Mouse (Mus musculus): ENCODE data around the gene Ttc21a. TPM values are rescaled to one million over a fixed set of nuclear protein-coding genes. Genes with fewer than 3 reads are reported as not detected.

Gene Ttc21a
- polyA plus RNA-seq, 1 experiment: 5.0 TPM

GRCm38 (mm10) chr9:119925729-119926128, 11.7 kb upstream of the Ttc21a start:
- Histone ChIP-seq H3K4me3 (replicated peaks; ENCODE audit: control insufficient read depth, low read depth, low read length) (no peak overlapping the region), H3K4me1 (ENCODE audit: control insufficient read depth, insufficient read depth, low read length) (peaks cover 1% of the 10 kb centered on the region; the same call in 1 of the 2 replicates), H3K27ac (ENCODE audit: control insufficient read depth, insufficient read depth, low read depth, low read length, poor library complexity) (no peak overlapping the region)
- WGBS: 53% methylated on average over 8 of the region's 8 CpGs
- no peak for TF ChIP-seq CTCF (IDR thresholded peaks at IDR 0.05; ENCODE audit: control insufficient read depth, insufficient read depth, low read length)
- no peak for TF ChIP-seq POLR2A (IDR thresholded peaks at IDR 0.05; ENCODE audit: borderline replicate concordance, control insufficient read depth, low read depth, low read length)

- no peak overlapping the region for H3K27ac ChIP-seq (ENCODE audit: control insufficient read depth, insufficient read depth, low read depth, low read length, poor library complexity)
Measured at GRCm38 (mm10) chr9:119926497-119926896, 10.9 kb upstream of the Ttc21a start.

GRCm38 (mm10) chr9:119932358-119932757, 5.0 kb upstream of the Ttc21a start:
- WGBS: 85% methylated on average over 12 of the region's 12 CpGs
- no peak overlapping the region for H3K4me3 ChIP-seq (replicated peaks; ENCODE audit: control insufficient read depth, low read depth, low read length)
- no peak overlapping the region for H3K27ac ChIP-seq (ENCODE audit: control insufficient read depth, insufficient read depth, low read depth, low read length, poor library complexity)
- H3K4me1 ChIP-seq (ENCODE audit: control insufficient read depth, insufficient read depth, low read length): no peaks in the 10 kb centered on the region
- TF ChIP-seq CTCF (IDR thresholded peaks at IDR 0.05; ENCODE audit: control insufficient read depth, insufficient read depth, low read length): no peak
- TF ChIP-seq POLR2A (IDR thresholded peaks at IDR 0.05; ENCODE audit: borderline replicate concordance, control insufficient read depth, low read depth, low read length): no peak

More at GRCm38 (mm10) chr9:119926497-119926896, 10.9 kb upstream of the Ttc21a start:
- no peak for TF ChIP-seq CTCF (IDR thresholded peaks at IDR 0.05; ENCODE audit: control insufficient read depth, insufficient read depth, low read length)
- TF ChIP-seq POLR2A (IDR thresholded peaks at IDR 0.05; ENCODE audit: borderline replicate concordance, control insufficient read depth, low read depth, low read length): no peak
- Histone ChIP-seq H3K4me3 (replicated peaks; ENCODE audit: control insufficient read depth, low read depth, low read length) (no peak overlapping the region), H3K4me1 (ENCODE audit: control insufficient read depth, insufficient read depth, low read length) (peaks cover 1% of the 10 kb centered on the region; the same call in 1 of the 2 replicates)
- 73% methylated on average over 5 of the region's 5 CpGs for WGBS

- WGBS: 89% methylated on average over 6 of the region's 6 CpGs
- Histone ChIP-seq H3K4me3 (replicated peaks; ENCODE audit: control insufficient read depth, low read depth, low read length) (no peak overlapping the region), H3K4me1 (ENCODE audit: control insufficient read depth, insufficient read depth, low read length) (peaks cover 4% of the 10 kb centered on the region), H3K27ac (ENCODE audit: control insufficient read depth, insufficient read depth, low read depth, low read length, poor library complexity) (no peak overlapping the region)
- no peak for TF ChIP-seq CTCF (IDR thresholded peaks at IDR 0.05; ENCODE audit: control insufficient read depth, insufficient read depth, low read length)
- no peak for TF ChIP-seq POLR2A (IDR thresholded peaks at IDR 0.05; ENCODE audit: borderline replicate concordance, control insufficient read depth, low read depth, low read length)
Measured at GRCm38 (mm10) chr9:119933675-119934074, 3.7 kb upstream of the Ttc21a start.

DNA sequence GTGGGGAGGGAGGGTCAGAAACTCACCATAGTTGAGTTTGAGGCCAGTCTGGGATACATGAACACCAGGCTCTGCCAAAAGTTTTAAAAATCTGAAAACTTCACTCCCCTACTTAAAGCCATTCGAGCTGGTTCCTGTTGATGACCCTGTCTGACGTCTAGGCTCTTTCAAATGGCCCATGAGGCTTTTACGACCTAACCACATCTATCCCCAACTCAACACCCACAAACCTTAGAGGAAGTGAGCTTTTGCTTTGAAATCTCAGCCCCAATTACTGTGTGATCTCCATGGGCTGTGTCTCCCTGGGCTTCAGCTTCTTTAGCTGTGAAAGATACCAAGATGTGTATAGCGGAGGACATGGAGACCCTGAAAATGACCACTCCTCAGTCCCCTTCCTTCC, 1.1 kb downstream of the Ttc21a start:
- H3K4me1 ChIP-seq (ENCODE audit: control insufficient read depth, insufficient read depth, low read length): peaks cover 4% of the 10 kb centered on the region
- H3K4me3 ChIP-seq (replicated peaks; ENCODE audit: control insufficient read depth, low read depth, low read length): no peak overlapping the region
- no peak for TF ChIP-seq POLR2A (IDR thresholded peaks at IDR 0.05; ENCODE audit: borderline replicate concordance, control insufficient read depth, low read depth, low read length)
- no peak for TF ChIP-seq CTCF (IDR thresholded peaks at IDR 0.05; ENCODE audit: control insufficient read depth, insufficient read depth, low read length)
- WGBS: 22% methylated on average over 4 of the region's 4 CpGs
- no peak overlapping the region for H3K27ac ChIP-seq (ENCODE audit: control insufficient read depth, insufficient read depth, low read depth, low read length, poor library complexity)

DNA sequence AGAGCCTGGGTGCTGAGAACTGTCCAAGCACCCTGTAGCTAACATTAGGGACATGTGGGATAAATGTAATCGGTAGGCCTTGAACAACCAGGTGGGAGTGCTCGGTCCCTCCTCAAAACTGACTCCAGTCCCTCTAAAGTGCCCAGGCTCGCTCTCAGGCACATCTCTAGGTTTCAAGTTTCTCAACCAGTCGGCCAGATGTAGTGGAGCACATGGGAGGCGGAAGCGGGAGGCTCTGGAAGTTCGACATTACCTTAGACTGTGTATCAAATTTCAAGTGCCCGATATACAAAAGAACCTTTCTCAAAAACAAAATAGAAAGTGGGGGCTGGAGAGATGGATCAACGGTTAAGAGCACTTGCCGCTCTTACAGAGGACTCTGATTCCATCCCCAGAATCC, 2.2 kb downstream of the Ttc21a start:
- Histone ChIP-seq H3K4me3 (replicated peaks; ENCODE audit: control insufficient read depth, low read depth, low read length) (no peak overlapping the region), H3K4me1 (ENCODE audit: control insufficient read depth, insufficient read depth, low read length) (peaks cover 4% of the 10 kb centered on the region), H3K27ac (ENCODE audit: control insufficient read depth, insufficient read depth, low read depth, low read length, poor library complexity) (no peak overlapping the region)
- 89% methylated on average over 10 of the region's 10 CpGs for WGBS
- TF ChIP-seq POLR2A (IDR thresholded peaks at IDR 0.05; ENCODE audit: borderline replicate concordance, control insufficient read depth, low read depth, low read length) (no peak), CTCF (IDR thresholded peaks at IDR 0.05; ENCODE audit: control insufficient read depth, insufficient read depth, low read length) (no peak)

DNA sequence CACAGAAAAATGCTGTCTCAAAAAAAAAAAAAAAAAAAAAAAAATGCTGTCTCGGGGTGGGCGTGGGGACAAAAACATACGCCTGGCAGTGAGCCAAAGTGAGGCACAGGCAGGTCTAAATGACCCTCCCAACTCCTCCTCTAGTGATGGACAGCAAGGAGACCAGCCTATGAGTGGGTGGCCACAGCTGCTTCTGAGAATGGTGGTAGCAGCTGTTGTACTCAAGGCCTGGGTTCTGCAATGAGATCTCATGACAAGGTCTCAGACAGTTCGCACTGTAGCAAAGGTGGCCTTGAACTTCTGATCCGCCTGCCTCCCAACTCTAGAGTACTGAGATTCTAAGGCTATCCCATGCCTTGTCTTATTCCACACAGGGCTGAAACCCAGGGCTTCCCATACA, 4.0 kb downstream of the Ttc21a start:
- H3K4me1 ChIP-seq (ENCODE audit: control insufficient read depth, insufficient read depth, low read length): peaks cover 4% of the 10 kb centered on the region

DNA sequence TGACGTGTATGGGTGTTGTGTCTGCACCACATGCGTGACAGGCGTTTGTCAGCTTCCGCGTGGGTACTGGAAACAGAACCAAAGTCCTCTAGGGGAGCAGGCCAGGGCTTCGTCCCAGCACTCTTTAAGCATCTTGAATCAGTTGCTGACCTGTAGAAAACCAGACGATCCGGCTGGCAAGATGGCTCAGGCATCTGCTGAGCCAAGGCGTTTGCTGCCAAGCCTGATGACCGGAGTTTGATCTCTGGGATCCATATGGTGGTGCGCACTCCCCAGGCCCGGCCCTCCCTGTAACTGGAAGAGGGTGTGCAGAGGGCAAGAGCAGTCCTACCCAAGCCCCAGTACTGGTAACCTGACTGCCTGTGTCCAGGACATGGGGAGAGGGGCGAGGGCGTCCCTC, 4.5 kb downstream of the Ttc21a start:
- Histone ChIP-seq H3K27ac (ENCODE audit: control insufficient read depth, insufficient read depth, low read depth, low read length, poor library complexity) (no peak overlapping the region), H3K4me1 (ENCODE audit: control insufficient read depth, insufficient read depth, low read length) (peaks cover 4% of the 10 kb centered on the region), H3K4me3 (replicated peaks; ENCODE audit: control insufficient read depth, low read depth, low read length) (no peak overlapping the region)
- TF ChIP-seq CTCF (IDR thresholded peaks at IDR 0.05; ENCODE audit: control insufficient read depth, insufficient read depth, low read length): no peak
- no peak for TF ChIP-seq POLR2A (IDR thresholded peaks at IDR 0.05; ENCODE audit: borderline replicate concordance, control insufficient read depth, low read depth, low read length)
- whole genome bisulfite sequencing: 85% methylated on average over 14 of the region's 14 CpGs

More for the DNA sequence above, 4.0 kb downstream of the Ttc21a start:
- no peak overlapping the region for H3K27ac ChIP-seq (ENCODE audit: control insufficient read depth, insufficient read depth, low read depth, low read length, poor library complexity)
- no peak for TF ChIP-seq POLR2A (IDR thresholded peaks at IDR 0.05; ENCODE audit: borderline replicate concordance, control insufficient read depth, low read depth, low read length)
- TF ChIP-seq CTCF (IDR thresholded peaks at IDR 0.05; ENCODE audit: control insufficient read depth, insufficient read depth, low read length): no peak
- 71% methylated on average over 5 of the region's 5 CpGs for WGBS
- no peak overlapping the region for H3K4me3 ChIP-seq (replicated peaks; ENCODE audit: control insufficient read depth, low read depth, low read length)

DNA sequence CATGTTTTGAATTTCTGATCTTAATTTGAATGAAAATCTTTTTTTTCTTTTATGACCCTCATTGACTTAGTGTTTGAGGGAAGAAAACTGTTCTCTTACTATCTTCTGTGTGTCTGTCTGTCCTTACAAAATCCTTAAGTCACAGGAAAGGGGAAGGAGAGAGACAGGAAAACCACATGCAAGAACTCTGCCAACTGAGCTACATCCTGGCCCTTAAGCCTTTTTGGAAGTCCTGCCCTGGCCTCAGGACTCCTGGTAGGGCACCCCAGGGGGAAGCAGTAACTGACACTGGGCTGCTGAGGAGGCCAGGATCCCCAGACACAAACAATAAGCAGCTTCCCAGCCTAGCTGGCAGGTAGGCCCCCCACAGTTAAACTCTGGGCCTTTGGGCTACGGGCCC, 5.9 kb downstream of the Ttc21a start:
- H3K4me3 ChIP-seq (replicated peaks; ENCODE audit: control insufficient read depth, low read depth, low read length): no peak overlapping the region
- no peaks in the 10 kb centered on the region; the same call in 1 of the 2 replicates for H3K4me1 ChIP-seq (ENCODE audit: control insufficient read depth, insufficient read depth, low read length)
- H3K27ac ChIP-seq (ENCODE audit: control insufficient read depth, insufficient read depth, low read depth, low read length, poor library complexity): peak overlapping the region; percentile 13
- 20% methylated on average over 1 of the region's 1 CpGs for WGBS
- no peak for TF ChIP-seq CTCF (IDR thresholded peaks at IDR 0.05; ENCODE audit: control insufficient read depth, insufficient read depth, low read length)
- no peak for TF ChIP-seq POLR2A (IDR thresholded peaks at IDR 0.05; ENCODE audit: borderline replicate concordance, control insufficient read depth, low read depth, low read length)
